Mouse (Mus musculus): ENCODE measurements around the gene Tbc1d14. TPM values are rescaled to one million over a fixed set of nuclear protein-coding genes. Genes with fewer than 3 reads are reported as not detected.

Tbc1d14 gene
- total RNA-seq, 1 experiment, result 12.5 TPM

GRCm38 (mm10) chr5:36451119-36451518, 142.0 kb downstream of the Tbc1d14 start:
- H3K4me1 ChIP-seq (ENCODE audit: control insufficient read depth in 2 of 2, insufficient read depth in 2 of 2, low read length in 2 of 2, poor library complexity in 1 of 2), result peaks cover 0 to under 1% of the 10 kb centered on the region in 2 experiments; a peak in 1 of 4 replicates
- TF ChIP-seq CHD2 (IDR thresholded peaks at IDR 0.05; ENCODE audit: low read depth, low read length), result no peak
- no peak for TF ChIP-seq HCFC1 (IDR thresholded peaks at IDR 0.05; ENCODE audit: borderline replicate concordance, insufficient read depth, low read length)
- TF ChIP-seq ZNF384 (IDR thresholded peaks at IDR 0.05; ENCODE audit: low read depth, low read length), result no peak
- no peak for TF ChIP-seq ZC3H11A (IDR thresholded peaks at IDR 0.05; ENCODE audit: borderline replicate concordance, low read depth, low read length)
- TF ChIP-seq MAFK (IDR thresholded peaks at IDR 0.05; ENCODE audit: insufficient read depth, low read depth, low read length), result no peak
- H3K36me3 ChIP-seq (ENCODE audit: control insufficient read depth, insufficient read depth, low read length, poor library complexity, severe bottlenecking), result no peaks in the 10 kb centered on the region
- DNase-seq (ENCODE audit: low read depth, low spot score), result no peak
- no peaks in the 10 kb centered on the region for H3K9me3 ChIP-seq (ENCODE audit: control insufficient read depth, insufficient read depth, low read depth, low read length)
- in situ Hi-C loops (cut with MboI; ENCODE audit: low sequenced_read_pairs in 2 of 2, unreplicated experiment in 2 of 2), result no loop called here
- H3K27ac ChIP-seq (ENCODE audit: insufficient read depth, low read depth, low read length, poor library complexity, severe bottlenecking), result no peak overlapping the region
- H3K4me3 ChIP-seq (ENCODE audit: insufficient read depth in 1 of 2, low read depth in 1 of 2, low read length in 2 of 2, poor library complexity in 1 of 2, severe bottlenecking in 1 of 2), result no peak overlapping the region
- no peak overlapping the region for H3K9ac ChIP-seq (ENCODE audit: insufficient read depth, low read depth, low read length, poor library complexity, severe bottlenecking)

GRCm38 (mm10) chr5:36449710-36450358, 143.2 kb downstream of the Tbc1d14 start:
- Histone ChIP-seq H3K36me3 (ENCODE audit: control insufficient read depth, insufficient read depth, low read length, poor library complexity, severe bottlenecking) (no peaks in the 10 kb centered on the region), H3K9ac (ENCODE audit: insufficient read depth, low read depth, low read length, poor library complexity, severe bottlenecking) (no peak overlapping the region), H3K4me3 (ENCODE audit: insufficient read depth in 1 of 2, low read depth in 1 of 2, low read length in 2 of 2, poor library complexity in 1 of 2, severe bottlenecking in 1 of 2) (no peak overlapping the region), H3K4me1 (ENCODE audit: control insufficient read depth in 2 of 2, insufficient read depth in 2 of 2, low read length in 2 of 2, poor library complexity in 1 of 2) (peaks cover 0 to 4% of the 10 kb centered on the region in 2 experiments; a peak in 1 of 4 replicates), H3K9me3 (ENCODE audit: control insufficient read depth, insufficient read depth, low read depth, low read length) (no peaks in the 10 kb centered on the region), H3K27ac (ENCODE audit: insufficient read depth, low read depth, low read length, poor library complexity, severe bottlenecking) (no peak overlapping the region)
- DNase-seq (ENCODE audit: low read depth, low spot score), result no peak
- TF ChIP-seq ZNF384 (IDR thresholded peaks at IDR 0.05; ENCODE audit: low read depth, low read length), result no peak
- TF ChIP-seq CHD2 (IDR thresholded peaks at IDR 0.05; ENCODE audit: low read depth, low read length), result no peak
- TF ChIP-seq MAFK (IDR thresholded peaks at IDR 0.05; ENCODE audit: insufficient read depth, low read depth, low read length), result no peak
- TF ChIP-seq ZC3H11A (IDR thresholded peaks at IDR 0.05; ENCODE audit: borderline replicate concordance, low read depth, low read length), result no peak
- no peak for TF ChIP-seq HCFC1 (IDR thresholded peaks at IDR 0.05; ENCODE audit: borderline replicate concordance, insufficient read depth, low read length)
- in situ Hi-C loops (cut with MboI; ENCODE audit: low sequenced_read_pairs in 2 of 2, unreplicated experiment in 2 of 2), result no loop called here

GRCm38 (mm10) chr5:36447872-36448271, 145.2 kb downstream of the Tbc1d14 start:
- in situ Hi-C loops (cut with MboI; ENCODE audit: low sequenced_read_pairs in 2 of 2, unreplicated experiment in 2 of 2), result no loop called here
- Histone ChIP-seq H3K4me1 (ENCODE audit: control insufficient read depth in 2 of 2, insufficient read depth in 2 of 2, low read length in 2 of 2, poor library complexity in 1 of 2) (peaks cover 0 to 4% of the 10 kb centered on the region in 2 experiments; a peak in 1 of 4 replicates), H3K27ac (ENCODE audit: insufficient read depth, low read depth, low read length, poor library complexity, severe bottlenecking) (no peak overlapping the region), H3K4me3 (ENCODE audit: insufficient read depth in 1 of 2, low read depth in 1 of 2, low read length in 2 of 2, poor library complexity in 1 of 2, severe bottlenecking in 1 of 2) (no peak overlapping the region), H3K9me3 (ENCODE audit: control insufficient read depth, insufficient read depth, low read depth, low read length) (no peaks in the 10 kb centered on the region), H3K36me3 (ENCODE audit: control insufficient read depth, insufficient read depth, low read length, poor library complexity, severe bottlenecking) (no peaks in the 10 kb centered on the region), H3K9ac (ENCODE audit: insufficient read depth, low read depth, low read length, poor library complexity, severe bottlenecking) (no peak overlapping the region)
- no peak for DNase-seq (ENCODE audit: low read depth, low spot score)
- no peak for TF ChIP-seq ZC3H11A (IDR thresholded peaks at IDR 0.05; ENCODE audit: borderline replicate concordance, low read depth, low read length)
- no peak for TF ChIP-seq CHD2 (IDR thresholded peaks at IDR 0.05; ENCODE audit: low read depth, low read length)
- no peak for TF ChIP-seq MAFK (IDR thresholded peaks at IDR 0.05; ENCODE audit: insufficient read depth, low read depth, low read length)
- TF ChIP-seq ZNF384 (IDR thresholded peaks at IDR 0.05; ENCODE audit: low read depth, low read length), result no peak
- no peak for TF ChIP-seq HCFC1 (IDR thresholded peaks at IDR 0.05; ENCODE audit: borderline replicate concordance, insufficient read depth, low read length)

- H3K9ac ChIP-seq (ENCODE audit: insufficient read depth, low read depth, low read length, poor library complexity, severe bottlenecking), result no peak overlapping the region
- H3K27ac ChIP-seq (ENCODE audit: insufficient read depth, low read depth, low read length, poor library complexity, severe bottlenecking), result no peak overlapping the region
These were observed 146.7 kb downstream of the Tbc1d14 start for GRCm38 (mm10) chr5:36446166-36446890.

More at GRCm38 (mm10) chr5:36446166-36446890, 146.7 kb downstream of the Tbc1d14 start:
- TF ChIP-seq ZNF384 (IDR thresholded peaks at IDR 0.05; ENCODE audit: low read depth, low read length), result no peak
- no peak for TF ChIP-seq CHD2 (IDR thresholded peaks at IDR 0.05; ENCODE audit: low read depth, low read length)
- Histone ChIP-seq H3K36me3 (ENCODE audit: control insufficient read depth, insufficient read depth, low read length, poor library complexity, severe bottlenecking) (no peaks in the 10 kb centered on the region), H3K9me3 (ENCODE audit: control insufficient read depth, insufficient read depth, low read depth, low read length) (no peaks in the 10 kb centered on the region), H3K4me1 (ENCODE audit: control insufficient read depth in 2 of 2, insufficient read depth in 2 of 2, low read length in 2 of 2, poor library complexity in 1 of 2) (peaks cover 0 to 4% of the 10 kb centered on the region in 2 experiments; a peak in 1 of 4 replicates), H3K4me3 (ENCODE audit: insufficient read depth in 1 of 2, low read depth in 1 of 2, low read length in 2 of 2, poor library complexity in 1 of 2, severe bottlenecking in 1 of 2) (no peak overlapping the region)
- in situ Hi-C loops (cut with MboI; ENCODE audit: low sequenced_read_pairs in 2 of 2, unreplicated experiment in 2 of 2), result no loop called here
- no peak for DNase-seq (ENCODE audit: low read depth, low spot score)
